Mouse (Mus musculus) right cerebral cortex, postnatal 36 days (tissue): ENCODE results near the gene Micall1.

Source experiments
- DNase-seq, 2 experiments: peaks; one replicate each; pipeline ENCODE4 v3.0.0; 2022; ENCODE audit warnings: low spot score in 2 of 2, mixed read lengths in 1 of 2

The Micall1 gene

DNA sequence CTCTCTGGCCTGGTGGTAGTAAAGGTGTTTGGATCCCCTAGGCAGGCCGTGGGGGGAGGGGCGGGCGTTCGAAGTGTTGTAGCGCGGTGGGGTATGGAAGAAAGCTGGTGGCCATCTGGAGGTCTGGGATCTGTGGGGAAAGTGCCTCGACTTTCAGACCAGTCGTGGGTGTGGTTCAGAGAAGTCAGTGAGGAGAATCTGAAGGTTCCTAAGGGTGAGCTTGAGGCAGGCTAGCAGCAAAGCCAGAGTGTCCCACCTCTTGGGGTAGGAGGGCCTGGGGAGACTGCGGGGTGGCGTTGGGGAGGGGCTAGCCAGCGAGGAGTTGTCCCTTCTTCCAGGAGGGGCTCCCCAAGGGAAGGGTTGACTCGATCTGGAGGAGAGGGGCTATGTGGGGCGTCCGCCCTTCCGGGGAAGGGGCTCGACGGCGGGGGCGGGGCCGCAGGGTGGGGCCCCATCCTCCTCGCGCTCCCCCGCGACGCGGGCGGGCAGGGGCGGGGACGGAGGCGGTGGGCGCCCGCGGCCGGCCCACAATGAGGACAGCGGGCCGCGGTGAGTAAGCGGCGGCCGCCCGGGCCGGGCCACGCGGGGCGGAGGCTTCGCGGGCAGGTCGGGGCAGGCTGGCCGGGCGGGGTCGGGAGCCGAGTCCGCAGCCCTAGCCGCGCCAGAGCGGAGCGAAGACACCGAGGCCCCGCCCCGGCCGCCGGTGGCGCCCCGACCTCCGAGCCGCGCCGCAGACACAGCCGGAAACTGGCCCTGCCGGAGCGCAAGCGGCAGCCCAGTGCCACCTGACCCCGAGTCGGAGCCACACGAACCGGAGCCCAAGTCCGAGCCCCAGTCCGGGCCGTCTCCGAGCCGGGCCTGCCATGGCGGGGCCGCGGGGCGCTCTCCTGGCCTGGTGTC lies at the start of gene Micall1:
TSS of gene Micall1 (plus strand) at position 478 of the 900 bp plus-strand sequence.
- DNase-seq, result no peak

- DNase-seq, result no peak
These were observed 47.7 kb upstream of the Micall1 start for GRCm38 (mm10) chr15:79060887-79061565.

GRCm38 (mm10) chr15:79062376-79063159 lies 46.1 kb upstream of the Micall1 start, which contains the start of gene Ankrd54:
Gene Ankrd54 (minus strand): TSS chr15:79062893.
- DNase-seq, result peak; percentile 99

DNA sequence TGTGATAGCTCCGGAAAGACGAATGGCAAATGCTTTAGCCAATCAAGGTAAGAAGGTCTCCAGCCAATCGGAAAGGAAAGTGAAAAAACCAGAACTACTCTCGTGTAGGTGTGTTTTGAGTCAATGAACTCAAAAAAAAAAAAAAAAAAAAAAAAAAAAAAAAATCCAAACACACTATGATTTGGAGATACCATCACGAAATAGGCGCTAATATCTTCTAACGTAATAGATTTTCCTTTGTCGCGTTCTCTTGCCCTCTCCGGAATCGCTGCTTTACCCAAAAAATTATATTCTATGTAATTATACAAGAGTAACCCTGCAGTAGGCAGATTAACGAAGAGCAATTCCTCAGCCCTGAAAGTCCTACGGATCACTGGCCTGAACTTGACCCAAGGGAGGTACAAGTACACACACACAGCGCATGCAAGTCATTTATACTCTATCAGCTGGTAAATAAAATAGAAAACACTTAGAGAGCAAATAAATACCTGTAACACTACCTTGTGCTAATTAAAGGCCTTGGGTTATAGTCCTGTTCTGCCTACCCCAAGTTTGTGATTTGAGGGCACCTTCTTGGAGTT lies 45.4 kb upstream of the Micall1 start:
- DNase-seq, result no peak

DNA sequence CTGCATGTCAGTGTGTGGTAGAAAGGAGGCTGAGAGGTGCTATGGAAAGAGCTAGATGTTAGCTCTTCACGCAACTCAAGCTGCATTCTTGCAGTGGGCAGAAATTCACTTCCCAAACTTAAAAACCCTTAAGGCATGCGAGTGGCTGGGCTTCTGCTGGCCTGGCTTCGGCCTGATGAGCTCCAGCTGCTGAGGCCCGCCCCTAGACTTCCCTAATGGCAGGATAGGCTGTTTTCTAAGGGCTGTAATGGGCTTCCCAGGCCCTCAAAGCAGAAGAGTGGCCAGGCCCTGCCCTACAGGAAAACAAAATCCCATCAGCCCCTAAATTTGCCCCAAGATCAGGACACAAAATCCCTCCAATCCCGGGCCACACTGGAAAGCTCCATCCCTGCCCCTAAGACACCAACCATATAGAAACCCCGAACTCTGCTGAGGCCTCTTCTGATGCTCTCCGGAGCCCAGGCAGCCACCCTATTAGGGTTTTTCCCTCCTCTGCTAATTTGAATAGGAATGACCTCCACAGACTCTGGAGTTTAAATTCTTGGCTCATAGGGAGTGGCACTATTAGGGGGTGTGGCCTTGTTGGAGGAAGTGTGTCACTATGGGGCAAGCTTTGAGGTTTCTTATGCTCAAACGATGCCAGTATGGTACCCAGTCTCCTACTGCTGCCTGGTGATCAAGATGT lies 43.5 kb upstream of the Micall1 start:
- no peak for DNase-seq

DNA sequence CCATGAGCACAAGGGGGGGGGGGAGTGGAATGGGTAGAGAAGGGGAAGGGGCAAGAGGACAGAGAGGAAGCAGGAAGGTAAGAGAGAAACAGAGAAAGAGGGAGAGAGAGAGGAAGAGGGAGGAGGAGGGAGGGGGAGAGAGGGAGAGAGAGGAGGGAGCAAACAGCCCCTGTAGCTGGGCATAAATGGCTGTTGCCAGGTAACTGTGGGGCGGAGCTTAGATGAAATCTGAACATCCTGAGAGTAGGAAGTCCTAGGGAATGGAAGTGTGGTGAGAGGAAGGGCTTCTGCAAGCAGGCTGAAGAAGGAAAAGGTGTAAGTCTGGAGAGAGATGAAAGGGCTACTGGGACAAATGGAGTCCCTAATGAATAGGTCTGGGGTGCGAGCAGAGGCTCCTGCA lies 42.4 kb upstream of the Micall1 start:
- no peak for DNase-seq

DNA sequence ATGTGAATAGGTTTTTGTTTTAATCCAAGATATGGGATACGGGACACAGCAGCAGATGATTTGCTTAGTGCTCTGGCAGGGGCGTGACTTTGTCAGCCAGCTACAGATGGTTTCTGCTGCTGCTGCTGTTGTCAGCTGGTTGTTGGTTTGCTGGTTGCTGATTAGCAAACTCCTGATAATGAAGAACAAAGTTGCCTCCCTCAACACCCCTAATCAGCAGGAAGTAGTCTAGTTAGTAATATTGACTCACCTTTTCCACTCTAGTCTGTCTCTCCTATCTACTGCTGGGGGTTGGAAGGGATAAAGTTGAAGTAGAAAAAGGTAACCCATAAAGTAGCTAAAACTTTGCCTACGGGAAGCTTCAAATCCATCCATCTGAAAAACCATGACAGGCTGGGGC lies 41.1 kb upstream of the Micall1 start:
- no peak for DNase-seq

DNA sequence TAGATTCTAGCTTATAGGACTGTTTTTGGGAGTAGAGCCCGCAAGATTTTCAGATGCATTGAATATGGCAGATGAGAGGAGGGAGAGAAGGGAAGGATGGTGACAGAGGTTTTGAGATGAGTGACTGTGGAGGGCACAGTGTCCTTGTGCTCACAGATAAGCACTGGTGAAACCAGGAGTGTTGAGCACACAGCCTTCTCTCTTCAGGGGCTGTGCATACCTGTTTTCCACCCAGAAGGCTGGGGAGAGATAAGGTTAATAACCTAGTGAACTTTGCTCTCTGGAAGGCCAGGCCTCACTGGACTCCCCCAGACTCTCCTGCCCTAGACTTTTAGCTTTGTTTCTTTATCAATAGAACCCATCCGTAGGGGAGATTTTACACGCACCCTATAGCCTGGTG lies 40.3 kb upstream of the Micall1 start:
- DNase-seq, result no peak

DNA sequence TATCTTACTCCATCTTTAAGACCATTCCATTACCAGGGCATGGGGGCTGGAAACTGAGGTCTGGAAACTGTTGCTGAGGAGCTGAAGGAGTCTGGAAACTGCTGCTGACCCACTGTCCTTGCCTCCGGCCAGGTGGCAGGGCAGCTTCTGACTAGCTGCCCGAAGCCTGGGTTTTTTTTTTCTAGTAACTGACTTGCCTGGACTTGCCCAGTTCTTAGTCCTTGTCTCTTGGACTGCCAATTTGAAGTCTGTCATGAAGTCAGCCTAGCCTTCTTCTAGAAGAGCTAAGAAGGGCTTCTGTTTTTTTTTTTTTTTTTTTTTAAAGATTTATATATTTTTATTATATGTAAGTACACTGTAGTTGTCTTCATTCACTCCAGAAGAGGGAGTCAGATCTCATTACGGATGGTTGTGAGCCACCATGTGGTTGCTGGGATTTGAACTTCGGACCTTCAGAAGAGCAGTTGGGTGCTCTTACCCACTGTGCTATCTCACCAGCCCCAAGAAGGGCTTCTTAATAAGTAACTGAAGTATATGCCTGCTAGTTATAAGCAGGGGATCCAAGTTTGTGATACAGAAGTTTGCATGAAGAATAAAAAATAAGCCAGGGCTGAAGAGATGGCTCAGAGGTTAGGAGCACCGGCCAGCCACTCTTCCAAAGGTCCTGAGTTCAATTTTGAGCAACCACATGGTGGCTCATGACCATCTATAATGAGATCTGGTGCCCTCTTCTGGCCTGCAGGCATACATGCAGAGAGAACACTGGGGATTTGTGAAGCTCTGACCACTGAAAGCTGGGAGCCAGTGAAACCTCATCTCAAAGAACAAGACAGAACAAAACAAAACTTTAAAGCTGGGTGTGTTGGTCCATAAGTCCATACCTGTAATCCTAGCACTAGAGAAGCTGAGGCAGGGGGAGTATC lies 37.3 kb upstream of the Micall1 start:
- no peak for DNase-seq

GRCm38 (mm10) chr15:79073752-79074151 lies 34.9 kb upstream of the Micall1 start:
- no peak for DNase-seq

- DNase-seq, result no peak
These were observed 34.3 kb upstream of the Micall1 start for GRCm38 (mm10) chr15:79074446-79074845.

DNA sequence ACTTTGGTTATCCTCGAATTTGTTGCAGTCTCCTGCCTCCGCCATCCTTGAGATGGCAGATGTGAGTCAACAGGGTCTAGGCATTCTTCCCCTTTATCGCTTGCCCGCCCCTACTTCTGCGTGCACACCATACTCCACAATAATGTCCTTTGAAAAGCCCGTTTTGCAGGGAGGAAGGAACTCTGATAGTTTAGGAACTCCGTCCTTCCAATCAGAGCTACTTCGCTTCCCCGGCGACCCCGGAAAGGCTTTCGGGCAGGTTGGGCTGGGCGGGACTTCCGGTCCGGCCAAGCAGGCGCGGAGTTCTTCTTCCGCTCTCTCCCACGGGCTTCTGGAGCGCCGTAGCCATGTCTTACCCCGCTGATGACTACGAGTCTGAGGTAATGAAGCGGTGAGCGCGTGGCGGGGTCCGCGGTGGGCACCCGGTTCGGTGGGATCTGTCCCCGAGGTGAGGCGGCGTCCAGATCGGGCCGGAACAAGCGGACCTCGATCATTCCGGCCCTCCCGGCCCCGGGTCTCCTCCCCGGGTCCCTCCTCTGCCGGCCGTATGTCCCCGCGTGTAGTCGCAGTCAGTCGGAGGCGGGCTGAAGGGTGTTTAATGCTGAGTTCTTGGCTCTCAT lies 33.7 kb upstream of the Micall1 start, which contains the start of gene Eif3l:
TSS of gene Eif3l (plus strand) at position 267 of the 620 bp plus-strand sequence.
- DNase-seq, result peak; percentile 82 to 84

DNA sequence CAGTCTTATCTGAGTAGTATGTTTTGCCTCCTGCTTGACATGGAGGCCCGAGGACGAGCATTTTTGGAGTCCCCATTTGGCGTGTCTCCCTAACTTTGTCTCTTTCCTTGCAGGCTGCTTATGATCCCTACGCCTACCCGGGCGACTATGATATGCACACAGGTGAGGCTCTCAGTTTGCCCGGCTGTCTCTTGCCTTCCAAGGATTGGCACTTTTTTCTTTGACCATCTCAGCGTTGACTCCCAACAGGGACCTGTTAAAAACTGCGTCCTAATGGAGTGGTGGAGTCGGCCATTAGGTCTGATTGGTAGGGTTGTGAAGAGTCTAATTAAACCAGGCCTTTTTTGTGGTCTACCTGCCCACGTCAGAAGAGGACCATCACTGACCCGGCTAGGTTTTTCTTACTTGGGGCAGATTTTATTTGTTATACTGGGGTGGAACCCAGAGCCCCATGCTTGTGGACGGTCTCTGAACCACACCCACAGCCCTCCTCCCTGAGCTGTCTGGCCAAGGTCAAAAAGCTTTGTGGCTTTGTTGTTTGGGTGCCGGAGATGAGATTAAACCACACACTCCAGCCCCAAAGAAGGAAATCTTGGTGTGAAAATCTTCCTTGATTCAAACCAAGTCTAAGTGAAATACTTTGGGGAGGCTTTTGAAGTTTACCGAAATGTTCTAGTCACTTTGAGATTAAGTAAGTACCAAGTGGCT lies 32.9 kb upstream of the Micall1 start:
- no peak for DNase-seq

DNA sequence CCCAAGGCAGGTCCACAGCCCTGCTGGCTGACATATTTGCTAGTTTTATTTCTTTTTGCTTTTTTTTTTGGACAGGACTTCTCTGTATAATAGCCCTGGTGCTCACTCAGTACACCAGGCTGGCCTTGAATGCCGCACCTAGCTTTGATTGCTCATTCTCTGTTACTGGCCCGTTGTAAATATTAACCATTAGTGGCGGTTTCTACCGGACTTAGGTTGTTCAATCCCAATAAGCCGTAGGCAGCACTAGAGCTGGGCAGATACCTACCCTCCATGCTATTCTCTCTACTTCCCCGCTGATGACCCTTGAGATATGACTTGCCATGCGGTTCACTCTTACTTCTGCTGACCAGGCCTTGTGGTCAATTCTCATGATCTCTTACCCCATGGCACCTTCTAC lies 29.1 kb upstream of the Micall1 start:
- DNase-seq, result no peak

DNA sequence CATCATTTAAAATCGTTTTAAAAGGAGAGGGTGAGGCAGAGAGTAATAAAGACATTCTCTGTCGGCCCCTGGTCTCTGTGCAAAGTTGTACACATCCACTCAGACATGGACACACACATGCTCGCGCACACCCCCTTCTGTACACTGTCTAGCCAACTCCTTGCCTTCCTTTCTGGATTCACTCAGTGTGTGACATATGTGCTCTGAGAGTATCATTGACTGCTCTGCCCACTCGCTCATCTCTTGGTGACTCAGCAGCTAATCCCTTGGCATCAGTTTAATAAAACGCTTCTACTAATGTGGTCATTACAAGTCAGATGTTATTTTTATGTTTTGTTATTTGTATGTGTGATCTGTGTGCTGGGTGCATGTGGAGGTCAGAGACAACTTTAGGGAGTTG lies 16.4 kb upstream of the Micall1 start:
- no peak for DNase-seq

DNA sequence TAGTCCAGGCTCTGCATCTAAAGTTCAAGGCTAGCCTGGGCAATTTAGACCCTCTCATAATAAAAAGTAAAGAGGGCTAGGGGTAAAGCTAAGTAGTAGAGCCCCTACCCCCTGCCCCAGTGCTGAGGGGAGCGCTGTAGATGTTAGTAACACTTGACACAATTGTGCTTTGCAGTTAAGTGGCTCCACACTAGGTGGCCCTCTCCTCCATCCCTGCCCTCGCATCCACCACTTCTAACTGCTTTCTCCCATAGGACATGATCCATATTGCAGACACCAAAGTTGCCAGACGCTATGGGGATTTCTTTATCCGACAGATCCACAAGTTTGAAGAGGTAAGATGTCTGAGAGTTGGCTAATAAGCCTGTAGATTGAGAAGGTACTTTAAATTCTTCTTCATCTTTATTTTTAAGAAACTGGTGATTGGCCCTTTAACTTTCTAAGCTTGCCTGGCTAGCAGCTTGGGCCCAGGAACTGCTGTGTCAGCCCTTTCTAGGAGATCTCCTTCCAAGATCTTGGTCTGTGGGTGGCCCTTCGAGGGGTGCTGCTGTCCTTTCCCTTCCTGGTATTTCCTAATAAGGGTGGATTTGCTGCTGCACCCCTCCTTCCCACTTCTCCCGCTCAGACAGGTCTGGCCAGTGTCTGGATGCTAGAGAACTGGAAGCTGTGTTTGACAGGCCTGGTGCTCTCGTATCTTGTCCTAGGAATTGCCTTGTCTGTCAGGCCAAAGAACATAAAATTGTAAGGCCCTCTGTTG lies 15.4 kb upstream of the Micall1 start:
- no peak for DNase-seq

- no peak for DNase-seq
These were observed 13.2 kb upstream of the Micall1 start for GRCm38 (mm10) chr15:79095483-79095882.

GRCm38 (mm10) chr15:79096556-79096955 lies 12.1 kb upstream of the Micall1 start:
- DNase-seq, result no peak
